Mouse (Mus musculus) left cerebral cortex, adult 2 months (tissue): ENCODE measurements around the gene Pbx3. TPM values are rescaled to one million over a fixed set of nuclear protein-coding genes. Genes with fewer than 3 reads are reported as not detected.
A peak's percentile ranks its signal among the peaks of the same experiment; 100 is the strongest.

ENCODE experiments used
- DNase-seq, 2 experiments: peaks; one replicate each; pipeline ENCODE4 v3.0.0; 2021 to 2022; ENCODE audit warnings: low spot score in 2 of 2, mixed read lengths in 1 of 2; ENCODE audit errors: extremely low spot score in 1 of 2
- H3K27ac ChIP-seq: fragments of 200-600 bp; 2 replicates; pipeline ENCODE4 v1.8.1; 2022
- H3K4me3 ChIP-seq: fragments of 200-600 bp; 2 replicates; pipeline ENCODE4 v1.8.1; 2022
- CTCF ChIP-seq: fragments of 200-600 bp; IDR thresholded peaks from 2 replicates; pipeline ENCODE4 v1.8.1; 2022; ENCODE audit warnings: antibody characterized with exemption, mild to moderate bottlenecking, moderate library complexity
- intact Hi-C: fragments of 180-260 bp; cut with DNase I; formaldehyde crosslinking; loops from one replicate; pipeline ENCODE4 v1.15.1; 2025
- long read RNA-seq, 2 experiments: library from polyadenylated mRNA; stranded (forward); transcript quantifications; one replicate each; pipeline ENCODE4 v2.0.0; 2021; ENCODE audit warnings: borderline mapping rate in 2 of 2
- total RNA-seq, 2 experiments: library from RNA; stranded (reverse); gene quantifications; 2 replicates each; pipeline ENCODE4 v1.2.3; 2021

Pbx3 gene
- 10 to 100 TPM; 10.8 to 15.8 TPM for total RNA-seq
- long read RNA-seq, experiment 1, partial matches to known transcripts, result 1 of 12 reads
- long read RNA-seq, experiment 1, other reads (novel, unspliced or antisense), result 5 of 12 reads
- long read RNA-seq, experiment 2, partial matches to known transcripts, result 1 of 9 reads
- long read RNA-seq, experiment 2, other reads (novel, unspliced or antisense), result 3 of 9 reads

DNA sequence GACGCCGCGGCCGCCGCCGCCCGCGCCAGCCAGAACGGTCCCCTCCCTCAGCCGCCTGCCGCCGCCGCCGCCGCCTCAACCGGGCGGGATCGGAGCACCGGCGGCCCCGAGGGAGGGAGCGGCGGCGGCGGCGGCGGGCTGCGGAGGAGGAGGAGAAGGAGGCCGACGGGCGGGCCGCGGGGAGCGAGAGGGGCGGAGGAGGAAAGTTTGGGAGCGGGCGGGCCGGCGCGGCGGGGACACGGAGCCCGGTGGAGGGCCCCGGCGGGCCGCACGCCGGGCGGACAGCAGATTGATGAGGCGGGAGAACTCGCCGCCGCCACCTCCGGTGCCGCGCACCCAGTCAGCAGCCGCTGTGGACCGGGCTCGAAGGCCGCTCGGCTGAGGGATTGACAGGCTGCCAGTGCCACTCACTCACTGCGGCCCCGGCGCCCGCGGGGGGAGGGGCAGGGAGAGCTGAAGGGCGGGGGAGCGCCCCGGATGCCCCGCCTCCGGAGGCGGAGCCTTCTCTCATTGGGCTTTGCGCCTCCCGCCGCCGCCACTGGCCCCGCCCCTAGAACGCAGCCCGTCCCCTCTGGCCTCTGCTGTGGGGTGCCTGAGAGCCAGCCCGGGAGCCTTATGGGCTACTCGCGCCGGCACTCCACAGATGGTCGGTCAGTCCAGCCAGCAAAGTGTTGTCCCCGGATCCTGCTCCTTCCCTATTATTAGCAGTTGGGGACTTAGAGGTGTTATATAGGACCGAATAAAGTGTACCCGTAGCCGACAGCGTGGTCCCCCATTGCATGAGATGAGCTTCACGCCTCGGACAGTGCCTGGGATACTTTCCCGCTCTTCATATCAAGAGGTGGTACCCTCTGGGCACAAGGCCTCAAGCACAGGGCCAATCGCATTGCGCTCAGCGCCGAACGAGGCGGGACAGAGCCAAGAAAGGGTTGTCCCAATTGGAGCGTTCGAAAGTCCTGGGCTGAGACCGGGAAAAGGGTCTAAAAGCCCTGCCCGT, at the start of gene Pbx3:
Gene Pbx3, minus strand, starts transcription at position 838 of the 997 bp plus-strand sequence.
- Histone ChIP-seq H3K27ac (peak within 1 kb of the TSS; percentile 59), H3K4me3 (peak within 1 kb of the TSS; percentile 80)
- TF ChIP-seq CTCF, result no peak
- intact Hi-C loops, result loop anchor here (2.0 to 10.0 kb wide), 3 partner anchors 34 to 398 kb away; partner anchors contain the start of gene Mapkap1
- DNase-seq, result peak; percentile 86 to 93

DNA sequence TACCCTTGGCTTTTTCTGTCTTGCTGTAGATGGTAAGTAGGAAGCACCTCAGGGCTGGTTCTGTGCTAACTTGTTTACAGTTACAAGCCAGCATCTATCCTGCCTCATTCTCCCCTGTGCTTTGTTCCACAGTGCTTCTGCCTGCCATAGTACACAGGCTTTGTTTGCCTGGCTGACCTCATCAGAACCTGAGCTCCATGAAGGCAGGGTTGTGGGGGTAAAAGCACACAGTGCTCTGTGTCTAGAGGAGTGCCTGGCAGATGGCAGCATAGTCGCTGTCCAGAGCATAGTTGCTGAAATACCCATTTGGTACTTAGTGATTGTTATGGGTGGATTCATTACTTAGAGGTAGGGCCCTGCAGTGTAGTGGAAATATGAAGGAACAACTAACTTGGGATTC, 47.3 kb upstream of the Pbx3 start:
- DNase-seq, result no peak
- Histone ChIP-seq H3K4me3 (no peak overlapping the region), H3K27ac (no peak overlapping the region)
- intact Hi-C loops, result no loop called here
- no peak for TF ChIP-seq CTCF

DNA sequence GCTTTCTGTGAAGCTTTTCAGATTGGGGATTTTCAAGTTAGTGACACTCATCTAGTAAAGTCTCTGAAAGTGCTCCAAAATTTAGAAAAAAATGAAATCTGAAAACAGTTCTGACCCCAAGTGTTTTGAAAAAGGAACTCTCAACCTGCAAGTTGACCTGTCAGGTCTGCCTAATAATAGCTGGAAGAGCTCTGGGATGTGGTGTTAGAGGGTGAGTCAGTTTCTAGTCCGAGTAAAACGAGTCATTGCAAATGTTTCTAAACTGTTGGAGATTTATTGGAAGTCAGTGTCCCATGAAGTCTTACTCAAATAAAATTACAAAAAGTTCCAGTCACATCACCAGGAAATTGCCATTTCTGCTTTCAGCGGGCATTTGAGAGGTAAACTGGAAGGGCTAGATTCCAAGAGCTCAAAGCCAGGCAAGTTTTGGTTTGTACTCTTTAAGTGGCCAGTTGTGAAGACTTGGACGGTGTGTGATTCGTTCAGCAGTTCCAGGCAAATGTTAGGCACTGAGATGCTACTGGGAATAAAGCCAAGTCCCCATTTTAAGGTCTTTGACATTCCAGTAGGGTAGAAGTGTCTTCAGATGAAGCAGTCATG, 36.9 kb upstream of the Pbx3 start:
- intact Hi-C loops, result no loop called here
- H3K27ac ChIP-seq, result no peak overlapping the region
- no peak overlapping the region for H3K4me3 ChIP-seq
- DNase-seq, result no peak
- TF ChIP-seq CTCF, result no peak

DNA sequence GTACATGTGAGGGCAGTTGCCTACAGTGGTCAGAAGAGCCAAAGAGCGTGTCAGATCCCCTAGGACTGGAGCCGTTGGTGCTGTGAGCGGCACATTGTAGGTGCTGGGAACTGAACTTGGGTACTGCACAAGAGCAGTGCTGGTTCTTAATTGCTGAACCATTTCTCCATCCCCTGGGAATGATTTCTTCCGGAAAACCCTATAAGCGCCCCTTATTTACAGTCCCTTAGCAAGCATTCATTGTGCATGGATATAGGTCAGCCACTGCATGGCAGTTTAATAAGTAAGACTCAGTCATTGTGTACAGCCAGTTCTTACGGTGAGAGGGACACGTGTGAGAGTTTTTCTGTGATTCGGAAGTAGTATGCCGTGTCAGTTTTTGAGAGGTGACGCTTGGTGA, 35.4 kb upstream of the Pbx3 start:
- TF ChIP-seq CTCF, result no peak
- no peak for DNase-seq
- intact Hi-C loops, result no loop called here
- no peak overlapping the region for H3K4me3 ChIP-seq
- H3K27ac ChIP-seq, result no peak overlapping the region

DNA sequence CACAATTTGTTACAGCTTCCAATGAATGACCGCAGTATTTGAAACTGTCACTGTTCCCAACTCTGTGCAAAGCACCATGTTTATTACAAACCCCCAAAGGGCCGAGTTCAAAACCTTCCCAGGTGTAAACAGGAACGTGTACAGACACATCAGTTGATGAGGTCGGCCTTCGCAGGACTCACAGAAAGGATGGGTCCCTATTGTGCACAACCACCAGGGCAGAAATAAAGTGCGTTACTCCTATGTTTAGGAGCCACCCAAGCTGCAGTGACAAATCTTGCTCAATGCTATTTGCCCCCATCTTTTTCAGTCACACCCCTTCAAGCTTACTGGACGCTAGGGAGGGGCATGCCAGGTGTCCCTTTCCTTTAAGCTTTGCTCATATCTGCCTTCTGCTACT, 34.7 kb upstream of the Pbx3 start:
- intact Hi-C loops, result loop anchor here (2.0 kb wide), 1 partner anchor 35 kb away; the partner anchor contains the start of gene Pbx3
- Histone ChIP-seq H3K4me3 (peak overlapping the region; percentile 98), H3K27ac (no peak overlapping the region)
- DNase-seq, result no peak
- TF ChIP-seq CTCF, result no peak

DNA sequence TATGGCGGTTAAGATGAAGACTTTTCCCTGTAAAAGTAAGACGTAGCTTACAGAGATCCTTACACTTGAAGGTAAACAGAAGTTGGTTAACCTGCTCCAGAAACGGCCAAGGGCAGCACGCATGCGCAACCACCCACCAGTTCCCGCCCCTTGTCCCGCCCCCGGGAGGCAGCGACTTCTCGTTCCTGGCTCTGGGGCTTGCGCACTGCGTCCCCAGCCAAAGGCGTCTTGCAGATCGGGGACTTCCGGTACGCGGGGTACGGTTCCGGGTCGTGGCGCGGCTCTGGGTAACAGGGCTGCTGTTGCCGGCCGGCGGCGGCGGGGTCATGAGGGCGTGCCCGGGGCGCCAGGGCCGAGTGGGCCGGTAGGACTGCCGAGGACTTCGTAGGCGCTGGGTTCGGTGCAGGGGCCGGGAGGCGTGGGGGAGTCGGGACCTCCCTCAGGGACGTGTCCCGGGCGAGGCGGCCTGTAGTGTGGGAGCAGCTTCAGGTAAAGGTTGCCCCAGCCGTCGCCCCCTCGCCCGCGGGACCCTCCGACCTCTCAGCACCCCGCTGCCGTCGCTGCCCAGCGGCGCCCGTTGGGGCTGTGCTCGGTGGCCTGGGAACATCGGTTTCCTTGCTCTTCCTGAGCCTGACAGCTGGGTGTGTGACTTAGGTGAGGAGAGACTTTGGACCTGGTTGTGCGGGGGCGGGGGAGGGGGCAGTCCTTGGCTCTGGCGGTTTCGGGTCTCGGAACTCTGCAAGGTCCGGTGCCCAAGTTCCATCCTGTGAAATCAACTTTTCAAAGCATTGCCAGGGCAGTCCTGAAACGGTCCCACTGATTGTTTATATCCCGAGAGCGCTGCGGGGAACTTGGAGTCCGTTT, 33.9 kb upstream of the Pbx3 start, which contains the start of gene Mapkap1:
Gene Mapkap1, plus strand, starts transcription at position 171 of the 864 bp plus-strand sequence.
- DNase-seq, result peak; percentile 96
- intact Hi-C loops, result loop anchor here (2.0 kb wide), 1 partner anchor 34 kb away; the partner anchor contains the start of gene Pbx3
- TF ChIP-seq CTCF, result no peak
- H3K4me3 ChIP-seq, result peak within 1 kb of the TSS; percentile 98
- peak within 1 kb of the TSS; percentile 88 for H3K27ac ChIP-seq

DNA sequence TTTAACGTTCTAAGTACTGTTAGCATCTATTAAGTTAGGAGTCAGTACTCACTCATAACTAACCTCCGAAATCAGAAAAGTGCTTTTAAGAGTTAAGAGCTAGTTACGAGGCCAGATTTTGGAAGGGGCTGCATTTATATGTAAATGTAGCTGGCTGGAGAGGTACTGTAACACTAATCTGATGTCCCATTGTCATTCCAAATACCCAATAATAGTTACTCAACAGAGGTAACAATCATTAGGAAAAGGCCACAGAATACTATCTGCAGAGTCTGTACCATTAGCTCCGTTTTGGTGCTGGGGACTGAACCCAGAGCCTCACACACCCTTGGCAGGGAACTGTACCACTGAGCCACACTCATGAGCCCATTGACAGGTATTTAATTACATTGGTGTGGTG, 26.6 kb upstream of the Pbx3 start:
- Histone ChIP-seq H3K27ac (no peak overlapping the region), H3K4me3 (no peak overlapping the region)
- no peak for DNase-seq
- no peak for TF ChIP-seq CTCF
- intact Hi-C loops, result no loop called here

DNA sequence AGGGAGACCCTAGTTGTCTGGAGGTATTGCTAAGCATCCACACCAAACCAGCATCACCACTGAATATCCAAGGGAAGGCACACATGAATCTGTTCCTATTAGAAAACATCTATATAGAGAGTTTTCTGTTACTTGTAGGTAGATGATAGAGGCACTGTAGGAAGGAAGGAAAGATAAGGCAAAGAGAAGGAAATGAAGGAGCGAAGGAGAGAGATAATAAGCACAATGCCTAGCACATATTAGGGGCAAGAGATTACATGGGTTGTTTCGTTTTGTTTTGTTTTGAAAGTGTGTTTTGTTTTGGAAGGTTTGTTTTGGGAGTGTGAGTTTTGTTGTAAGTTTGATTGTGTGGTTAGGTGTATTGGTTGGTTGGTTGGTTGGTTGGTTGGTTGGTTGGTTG, 6.0 kb upstream of the Pbx3 start:
- DNase-seq, result no peak
- intact Hi-C loops, result loop anchor here (10.0 kb wide), 1 partner anchor 404 kb away; no protein-coding TSS in a partner anchor
- no peak for TF ChIP-seq CTCF

DNA sequence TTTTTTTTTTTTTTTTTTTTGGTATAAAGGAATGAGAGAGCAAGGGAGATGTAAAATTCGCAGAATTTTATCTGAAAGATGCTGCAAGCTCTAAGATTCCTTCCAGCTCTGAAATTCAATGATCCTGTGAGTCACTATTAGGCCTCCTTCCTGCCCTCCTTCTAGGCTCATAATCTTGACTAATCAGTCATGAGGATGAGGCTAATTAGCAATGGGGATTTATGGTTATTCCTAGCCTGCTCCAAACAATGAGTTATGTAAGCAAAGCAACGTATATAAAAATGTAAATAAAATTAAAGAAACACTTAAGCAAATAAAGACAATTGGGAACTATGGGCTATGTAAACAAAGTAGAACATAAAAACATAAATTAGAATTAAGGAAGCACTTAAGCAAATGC, 1.4 kb upstream of the Pbx3 start:
- intact Hi-C loops, result loop anchor here (5.0 to 10.0 kb wide), 2 partner anchors 127 to 400 kb away; no protein-coding TSS in a partner anchor

More for the DNA sequence above, 6.0 kb upstream of the Pbx3 start:
- no peak overlapping the region for H3K4me3 ChIP-seq
- H3K27ac ChIP-seq, result no peak overlapping the region

DNA sequence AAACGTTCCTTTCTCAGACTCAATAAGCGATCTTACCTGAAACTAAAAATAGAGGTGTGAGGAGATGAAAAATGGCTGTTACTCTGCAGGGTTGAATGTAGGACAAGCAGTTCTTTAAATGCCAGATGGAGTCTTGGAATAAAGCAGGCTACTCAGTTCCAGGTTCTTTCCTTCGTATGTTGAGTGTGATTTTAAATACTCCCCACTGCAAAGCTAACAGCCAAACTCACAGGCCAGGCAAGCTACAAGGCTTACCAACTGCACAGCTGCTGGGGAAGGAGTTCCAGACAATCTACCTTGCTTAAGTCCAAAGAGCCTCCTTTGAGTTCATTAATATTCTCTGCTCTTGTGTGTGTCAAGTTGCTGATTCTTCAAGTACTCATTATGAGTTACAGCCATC, 944 bp upstream of the Pbx3 start:
- Histone ChIP-seq H3K27ac (no peak overlapping the region), H3K4me3 (no peak overlapping the region)
- no peak for DNase-seq
- intact Hi-C loops, result loop anchor here (2.0 to 10.0 kb wide), 3 partner anchors 33 to 399 kb away; partner anchors contain the start of gene Mapkap1
- TF ChIP-seq CTCF, result no peak

More for the DNA sequence above, 1.4 kb upstream of the Pbx3 start:
- TF ChIP-seq CTCF, result no peak
- no peak overlapping the region for H3K4me3 ChIP-seq
- no peak overlapping the region for H3K27ac ChIP-seq
- no peak for DNase-seq
